Mouse (Mus musculus) adipocyte (in vitro differentiated cells): Measurements from ENCODE around the gene Agrn.
"Not testable (repeated sequence)": the region's sequence is repeated elsewhere in the genome, so short reads cannot be mapped to it uniquely, and the experiment has no call there.

Experiments
- DNase-seq: peaks from one replicate; pipeline ENCODE4 v3.0.0-alpha.2; 2016; ENCODE audit warnings: low spot score

Agrn gene

GRCm38 (mm10) chr4:156150887-156151286 lies 46.4 kb downstream of the Agrn start:
- DNase-seq = not testable (repeated sequence)

- DNase-seq = no peak
Measured at GRCm38 (mm10) chr4:156136285-156137100, 60.8 kb downstream of the Agrn start.

GRCm38 (mm10) chr4:156135801-156136200 lies 61.5 kb downstream of the Agrn start:
- no peak for DNase-seq

GRCm38 (mm10) chr4:156135112-156135511 lies 62.2 kb downstream of the Agrn start:
- no peak for DNase-seq

GRCm38 (mm10) chr4:156133943-156134605 lies 63.2 kb downstream of the Agrn start:
- DNase-seq = peak; percentile 16

- DNase-seq = no peak
Measured at GRCm38 (mm10) chr4:156133334-156133733, 64.0 kb downstream of the Agrn start.

GRCm38 (mm10) chr4:156130940-156131339 lies 66.3 kb downstream of the Agrn start:
- DNase-seq = no peak

- DNase-seq = no peak
Measured at GRCm38 (mm10) chr4:156130436-156130835, 66.9 kb downstream of the Agrn start, which contains the start of gene Rnf223. Gene Rnf223 (plus strand): TSS chr4:156130513.

GRCm38 (mm10) chr4:156128746-156129145 lies 68.5 kb downstream of the Agrn start:
- DNase-seq = no peak

GRCm38 (mm10) chr4:156126841-156127240 lies 70.4 kb downstream of the Agrn start:
- no peak for DNase-seq

GRCm38 (mm10) chr4:156125393-156125792 lies 71.9 kb downstream of the Agrn start:
- no peak for DNase-seq

GRCm38 (mm10) chr4:156124077-156124476 lies 73.2 kb downstream of the Agrn start:
- DNase-seq = peak; percentile 61
